Mouse (Mus musculus) ES-E14 (cell line): Measurements from ENCODE around the gene 1700011L22Rik.

Experiments
- CHD2 ChIP-seq: IDR thresholded peaks from 2 replicates; pipeline ENCODE4 v1.6.1; 2014; ENCODE audit warnings: mild to moderate bottlenecking, low read depth, low read length, inconsistent platforms
- HCFC1 ChIP-seq: IDR thresholded peaks from 2 replicates; pipeline ENCODE4 v1.6.1; 2012; ENCODE audit warnings: low read length, inconsistent platforms, borderline replicate concordance; ENCODE audit not compliant: insufficient read depth
- MAFK ChIP-seq: IDR thresholded peaks from 2 replicates; pipeline ENCODE4 v1.6.1; 2014; ENCODE audit warnings: mild to moderate bottlenecking, low read depth, low read length, inconsistent platforms; ENCODE audit not compliant: insufficient read depth
- ZC3H11A ChIP-seq: IDR thresholded peaks from 2 replicates; pipeline ENCODE4 v1.6.1; 2012; ENCODE audit warnings: low read depth, mild to moderate bottlenecking, inconsistent platforms, low read length, borderline replicate concordance
- ZNF384 ChIP-seq: IDR thresholded peaks from 2 replicates; pipeline ENCODE4 v1.6.1; 2012; ENCODE audit warnings: low read depth, low read length, inconsistent platforms

DNA sequence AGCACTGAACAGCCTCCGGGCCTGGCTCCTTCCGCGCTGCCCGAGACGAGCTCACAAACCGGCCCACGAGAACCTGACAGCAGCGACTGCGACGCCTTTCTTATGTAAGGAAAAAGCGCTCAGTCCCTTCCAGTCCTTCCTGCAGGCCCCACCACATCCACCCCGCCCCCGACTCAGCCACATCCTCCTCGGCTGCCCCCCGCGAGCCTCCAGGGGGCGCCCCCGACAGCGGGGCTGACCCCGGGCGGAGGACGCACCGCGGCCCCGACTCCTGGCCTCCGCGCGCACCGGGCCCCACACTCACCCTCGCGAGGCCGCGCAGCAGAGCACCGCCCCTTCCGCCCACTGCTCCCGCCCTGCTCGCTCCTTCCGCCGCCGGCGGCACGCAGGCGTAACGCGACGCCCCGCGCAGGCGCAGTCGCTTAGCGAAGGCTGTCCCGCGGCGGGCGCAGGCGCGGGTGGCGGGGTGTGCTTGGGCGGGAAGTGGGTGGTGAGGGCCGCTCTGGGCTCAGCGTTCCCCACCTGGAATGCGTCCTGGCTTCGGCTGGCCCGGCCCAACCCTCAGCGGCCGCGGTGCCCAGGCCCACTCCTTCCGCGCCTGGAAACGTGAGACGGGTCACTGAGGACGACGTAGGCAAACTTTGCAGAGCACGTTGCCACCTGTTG lies 46.4 kb upstream of the 1700011L22Rik start, which contains the start of gene Mmaa:
- TF ChIP-seq ZC3H11A (no peak), ZNF384 (no peak), CHD2 (peak; percentile 43; the same call in 1 of the 2 replicates), MAFK (no peak), HCFC1 (0 out of 2 replicates have a peak, but pooled peaks have one; percentile 21)
